ENCODE assay signal across 8 mouse cellular contexts in the genomic region with DNA sequence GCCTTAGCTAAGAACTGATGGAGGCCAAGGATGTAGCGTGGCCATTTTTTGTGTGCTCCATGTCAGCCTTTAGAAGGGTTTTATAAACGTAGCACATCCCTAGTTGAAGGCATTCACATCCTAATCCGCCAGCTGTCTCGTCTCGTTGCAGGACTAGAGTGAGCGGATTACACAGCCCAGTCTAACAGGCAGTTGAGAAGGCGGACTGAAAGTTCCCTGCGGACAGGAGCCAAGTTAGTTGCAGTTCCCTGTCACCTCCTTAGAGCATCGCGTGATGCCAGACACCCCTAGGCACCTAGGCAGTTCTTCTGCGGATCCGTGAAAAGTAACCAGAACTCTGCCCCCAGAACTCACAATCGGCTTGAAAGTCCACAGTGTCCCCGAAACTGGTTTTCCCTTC. TPM values are rescaled to one million over a fixed set of nuclear protein-coding genes. Genes with fewer than 3 reads are reported as not detected.
A peak's percentile ranks its signal among the peaks of the same experiment; 100 is the strongest.
DNase-seq lines count a peak whose midpoint lies in the region; ATAC-seq and TF ChIP-seq lines count a peak whose summit lies in the region.

No protein-coding gene starts in this region.

- H3K4me1 ChIP-seq in liver, adult 2 months (ENCODE audit: control insufficient read depth, insufficient read depth, low read length), result peaks cover 15% of the 10 kb centered on the region
- peaks cover 26% of the 10 kb centered on the region for H3K4me1 ChIP-seq in embryonic facial prominence, embryonic 10.5 days
- H3K4me1 ChIP-seq in heart, embryonic 12.5 days (replicated peaks), result peaks cover 17% of the 10 kb centered on the region
- peaks cover 7% of the 10 kb centered on the region; the same call in 1 of the 2 replicates for H3K4me1 ChIP-seq in kidney, embryonic 16.5 days (ENCODE audit: insufficient read depth, low read length)
- 0 out of 2 replicates have a peak, but pooled peaks cover 4% of the 10 kb centered on the region for H3K4me1 ChIP-seq in lung, postnatal 0 days (ENCODE audit: insufficient read depth, low read depth, low read length)

- peak overlapping the region; percentile 69 for H3K27ac ChIP-seq in liver, adult 2 months (replicated peaks; ENCODE audit: insufficient read depth, low read depth, low read length)
- H3K27ac ChIP-seq in embryonic facial prominence, embryonic 10.5 days (replicated peaks), result peak overlapping the region; percentile 99
- peak overlapping the region; percentile 98 for H3K27ac ChIP-seq in heart, embryonic 12.5 days (ENCODE audit: poor library complexity, severe bottlenecking)
- H3K27ac ChIP-seq in kidney, embryonic 16.5 days (ENCODE audit: low read length), result peak overlapping the region; percentile 99
- H3K27ac ChIP-seq in lung, postnatal 0 days (ENCODE audit: low read length), result peak overlapping the region; percentile 96

- H3K4me3 ChIP-seq in liver, adult 2 months (ENCODE audit: insufficient read depth, low read depth, low read length), result peak overlapping the region; percentile 88
- H3K4me3 ChIP-seq in embryonic facial prominence, embryonic 10.5 days, result peak overlapping the region; percentile 90
- H3K4me3 ChIP-seq in heart, embryonic 12.5 days, result peak overlapping the region; percentile 79
- H3K4me3 ChIP-seq in kidney, embryonic 16.5 days (ENCODE audit: low read length), result peak overlapping the region; percentile 81
- peak overlapping the region; percentile 78 for H3K4me3 ChIP-seq in lung, postnatal 0 days (ENCODE audit: low read depth, low read length)

- H3K4me2 ChIP-seq in heart, embryonic 12.5 days, result peak overlapping the region; percentile 87
- peak overlapping the region; percentile 95 for H3K4me2 ChIP-seq in kidney, embryonic 16.5 days (replicated peaks; ENCODE audit: low read depth, low read length)
- H3K4me2 ChIP-seq in lung, postnatal 0 days (replicated peaks; ENCODE audit: low read depth, low read length), result peak overlapping the region; percentile 96

- H3K9me3 ChIP-seq in embryonic facial prominence, embryonic 10.5 days, result peaks cover 4% of the 10 kb centered on the region; the same call in 1 of the 2 replicates
- H3K9me3 ChIP-seq in heart, embryonic 12.5 days (replicated peaks), result no peaks in the 10 kb centered on the region
- H3K9me3 ChIP-seq in kidney, embryonic 16.5 days (ENCODE audit: low read length), result no peaks in the 10 kb centered on the region
- H3K9me3 ChIP-seq in lung, postnatal 0 days (ENCODE audit: low read length), result no peaks in the 10 kb centered on the region

- H3K27me3 ChIP-seq in liver, adult 2 months (ENCODE audit: control insufficient read depth, insufficient read depth, low read length), result no peaks in the 10 kb centered on the region
- no peaks in the 10 kb centered on the region for H3K27me3 ChIP-seq in embryonic facial prominence, embryonic 10.5 days (replicated peaks; ENCODE audit: low read depth, poor library complexity, severe bottlenecking)
- H3K27me3 ChIP-seq in heart, embryonic 12.5 days (replicated peaks), result no peaks in the 10 kb centered on the region
- H3K27me3 ChIP-seq in kidney, embryonic 16.5 days (ENCODE audit: insufficient read depth, low read length), result no peaks in the 10 kb centered on the region
- H3K27me3 ChIP-seq in lung, postnatal 0 days (replicated peaks; ENCODE audit: insufficient read depth, low read length), result no peaks in the 10 kb centered on the region

- no peak for TF ChIP-seq CTCF in liver, adult 2 months (IDR thresholded peaks at IDR 0.05; ENCODE audit: low read depth, low read length)
- no peak for TF ChIP-seq CTCF in lung, postnatal 0 days (IDR thresholded peaks at IDR 0.05)

- TF ChIP-seq POLR2A in liver, adult 2 months (IDR thresholded peaks at IDR 0.05; ENCODE audit: extremely low read depth, insufficient read depth, low read length), result no peak

- no peak for TF ChIP-seq EP300 in lung, postnatal 0 days (IDR thresholded peaks at IDR 0.05)

- peaks cover 19% of the 10 kb centered on the region; the same call in 1 of the 2 replicates for H3K79me2 ChIP-seq in liver, adult 2 months (ENCODE audit: control insufficient read depth, insufficient read depth, low read length)

- H3K9ac ChIP-seq in liver, adult 2 months (ENCODE audit: low read depth, low read length), result peak overlapping the region; percentile 97
- H3K9ac ChIP-seq in heart, embryonic 12.5 days, result peak overlapping the region; percentile 97
- peak overlapping the region; percentile 93 for H3K9ac ChIP-seq in kidney, embryonic 16.5 days (replicated peaks; ENCODE audit: low read length)
- H3K9ac ChIP-seq in lung, postnatal 0 days (replicated peaks; ENCODE audit: low read depth), result peak overlapping the region; percentile 87

- under 1% methylated on average over 14 of the region's 14 CpGs for WGBS in liver, adult 2 months
- 4% methylated on average over 14 of the region's 14 CpGs for WGBS in embryonic facial prominence, embryonic 10.5 days
- WGBS in heart, embryonic 12.5 days, result 3% methylated on average over 14 of the region's 14 CpGs
- 5% methylated on average over 14 of the region's 14 CpGs for WGBS in kidney, embryonic 16.5 days
- 5% methylated on average over 14 of the region's 14 CpGs for WGBS in lung, postnatal 0 days

- H3K36me3 ChIP-seq in liver, adult 2 months (ENCODE audit: control insufficient read depth, insufficient read depth, low read length), result peaks cover 12% of the 10 kb centered on the region; the same call in 1 of the 2 replicates
- H3K36me3 ChIP-seq in embryonic facial prominence, embryonic 10.5 days (replicated peaks), result peaks cover 31% of the 10 kb centered on the region
- H3K36me3 ChIP-seq in heart, embryonic 12.5 days, result peaks cover 17% of the 10 kb centered on the region
- H3K36me3 ChIP-seq in kidney, embryonic 16.5 days (ENCODE audit: insufficient read depth, low read length), result peaks cover 11% of the 10 kb centered on the region
- no peaks in the 10 kb centered on the region for H3K36me3 ChIP-seq in lung, postnatal 0 days (ENCODE audit: insufficient read depth, low read length)

- DNase-seq in liver, adult 2 months (ENCODE audit: extremely low read depth, low read depth, low spot score), result peak; percentile 69
- DNase-seq in liver, result no peak
- DNase-seq in embryonic facial prominence, embryonic 10.5 days (ENCODE audit: low spot score), result no peak
- DNase-seq in lung, postnatal 0 days (ENCODE audit: low spot score), result peak; percentile 62
- peak; percentile 39 for DNase-seq in ovary, postnatal 36 days (ENCODE audit: low spot score)

- no peak for ATAC-seq in heart, embryonic 12.5 days (ENCODE audit: insufficient number of reproducible peaks, low FRiP score)
- peak; percentile 20; the same call in 1 of the 2 replicates for ATAC-seq in kidney, embryonic 16.5 days (ENCODE audit: low FRiP score, low TSS enrichment)
- no peak for ATAC-seq in lung, postnatal 0 days
- ATAC-seq in activated CD4-positive, CD25-positive, alpha-beta regulatory T cell, adult 4 months, result no peak

RNA-seq across cellular contexts. Expression of gene A930033H14Rik, which starts 0.9 kb away (rescaled TPM):
- total RNA-seq in liver, adult 2 months (2014; rRNA removed), result 4.6 and 5.9 TPM in 2 replicates
- 0.26 and 0.50 TPM in 2 replicates for polyA plus RNA-seq in liver, adult 2 months (2012; rRNA removed)
- polyA plus RNA-seq in embryonic facial prominence, embryonic 10.5 days (2016; fragmentation: Nextera tagmentation; extraction: Ambion mirVana), result 1.2 and 1.4 TPM in 2 replicates
- 1.9 TPM in 2 replicates for polyA plus RNA-seq in heart, embryonic 12.5 days (2016; fragmentation: Nextera tagmentation; extraction: Ambion mirVana)
- 2.2 and 2.3 TPM in 2 replicates for polyA plus RNA-seq in kidney, embryonic 16.5 days (2015; fragmentation: Nextera tagmentation; extraction: Ambion mirVana)
- 0.90 and 1.00 TPM in 2 replicates for polyA plus RNA-seq in lung, postnatal 0 days (2015; fragmentation: Nextera tagmentation; extraction: Ambion mirVana)
- polyA plus RNA-seq in activated CD4-positive, CD25-positive, alpha-beta regulatory T cell, adult 4 months (2017; shearing (Covaris generic)), result not detected

Comparison
In these comparisons a context has a peak if more than half of its experiments do, and no peak if none do; other contexts are left out.
1. DNase-seq: peak in liver, adult 2 months (single experiment), lung, postnatal 0 days (single experiment) and ovary, postnatal 36 days (single experiment); none in liver (single experiment) and embryonic facial prominence, embryonic 10.5 days (single experiment).
2. Peak in every context shown above with its lines, with median percentiles within 50 percentile points of each other: H3K27ac ChIP-seq, H3K4me3 ChIP-seq, H3K9ac ChIP-seq and H3K4me2 ChIP-seq.